Mouse (Mus musculus) heart, postnatal 0 days (tissue): ENCODE data around the gene Lyve1.

Source experiments
- CTCF ChIP-seq: IDR thresholded peaks from 2 replicates; pipeline ENCODE4 v1.5.1; 2016; ENCODE audit warnings: antibody characterized with exemption, control low read depth, low read depth
- EP300 ChIP-seq: IDR thresholded peaks from 2 replicates; pipeline ENCODE4 v1.6.1; 2016; ENCODE audit warnings: antibody characterized with exemption, low read depth

DNA sequence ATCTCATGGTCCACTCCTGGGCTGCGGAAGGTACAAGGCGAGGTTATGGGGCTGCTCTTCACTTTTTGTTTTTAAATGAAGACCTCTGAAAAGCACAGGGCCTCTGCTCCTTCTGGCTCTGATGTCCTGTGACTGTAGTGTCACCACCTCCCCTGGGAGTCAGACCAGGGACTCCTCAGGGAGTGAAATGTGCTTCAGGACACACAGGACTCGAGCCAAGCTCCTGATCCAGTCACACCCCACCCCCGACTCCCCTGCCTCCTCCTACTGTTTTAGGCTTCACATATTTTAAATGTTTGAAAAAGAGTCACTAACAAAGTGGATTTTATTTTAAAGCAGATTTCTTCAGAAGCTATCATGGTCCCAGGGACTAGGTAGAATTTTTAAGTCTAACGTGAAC lies 51.5 kb downstream of the Lyve1 start:
- no peak for TF ChIP-seq CTCF
- no peak for TF ChIP-seq EP300
